Mouse (Mus musculus): ENCODE data around the gene Zfp281.

Zfp281 gene

GRCm38 (mm10) chr1:136658456-136659227, 33.9 kb downstream of the Zfp281 start:
- no peak for DNase-seq (ENCODE audit: low spot score)

GRCm38 (mm10) chr1:136659337-136659736, 34.6 kb downstream of the Zfp281 start:
- DNase-seq (ENCODE audit: low spot score), result no peak

GRCm38 (mm10) chr1:136659917-136660316, 35.2 kb downstream of the Zfp281 start:
- DNase-seq (ENCODE audit: low spot score), result no peak

DNA sequence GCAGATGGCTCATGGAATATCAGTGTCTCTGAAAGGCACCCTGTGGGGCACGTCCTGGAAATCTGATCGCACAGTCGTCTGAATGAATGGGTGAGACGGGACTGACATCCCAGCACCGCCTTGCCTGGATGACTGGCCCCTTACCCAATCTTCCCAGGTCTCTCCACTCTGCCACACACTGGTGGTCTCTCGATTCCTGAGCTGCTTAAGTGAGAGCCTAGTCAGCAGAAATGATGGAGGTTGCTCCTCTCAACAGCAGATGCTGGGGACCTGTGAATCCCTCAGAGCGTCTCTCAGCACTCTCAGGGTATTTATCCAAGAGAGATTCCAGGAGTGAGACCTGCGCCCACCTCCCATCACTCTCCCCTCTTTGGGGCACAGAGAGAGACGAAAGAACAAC, 36.8 kb downstream of the Zfp281 start:
- no peak for DNase-seq (ENCODE audit: low spot score)

DNA sequence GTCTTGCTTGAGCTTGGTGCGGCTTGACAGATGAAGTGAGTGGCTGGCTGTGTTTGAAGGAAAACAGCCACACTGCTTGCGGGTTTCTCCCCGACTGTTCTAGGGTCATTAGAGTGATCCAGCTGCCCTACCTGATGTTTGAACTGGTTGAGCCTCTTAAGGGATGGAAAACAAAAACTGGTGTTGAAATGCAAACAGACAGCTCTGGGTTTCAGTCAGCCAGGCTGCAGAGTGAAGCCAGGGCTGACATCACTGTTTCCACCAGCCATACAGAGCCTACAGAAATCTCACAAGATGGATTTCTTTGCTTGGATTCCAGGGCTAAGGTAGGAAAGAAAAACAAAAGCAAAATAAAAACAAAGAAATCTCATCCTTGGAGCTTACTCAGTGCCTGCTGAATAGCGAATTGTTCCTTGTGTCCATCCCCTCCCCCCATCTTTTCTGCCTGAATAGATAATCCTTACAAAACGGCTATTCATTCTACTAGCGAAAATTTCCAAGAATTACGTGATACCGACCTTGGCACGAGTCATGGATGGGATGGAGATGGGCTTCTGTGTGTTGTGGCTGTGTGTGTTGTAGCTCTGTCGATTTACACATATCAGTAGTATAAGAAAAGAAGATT, 37.4 kb downstream of the Zfp281 start:
- DNase-seq (ENCODE audit: low spot score), result peak; percentile 60

- no peak for DNase-seq (ENCODE audit: low spot score)
Observed at GRCm38 (mm10) chr1:136664921-136665582, 40.4 kb downstream of the Zfp281 start.

DNA sequence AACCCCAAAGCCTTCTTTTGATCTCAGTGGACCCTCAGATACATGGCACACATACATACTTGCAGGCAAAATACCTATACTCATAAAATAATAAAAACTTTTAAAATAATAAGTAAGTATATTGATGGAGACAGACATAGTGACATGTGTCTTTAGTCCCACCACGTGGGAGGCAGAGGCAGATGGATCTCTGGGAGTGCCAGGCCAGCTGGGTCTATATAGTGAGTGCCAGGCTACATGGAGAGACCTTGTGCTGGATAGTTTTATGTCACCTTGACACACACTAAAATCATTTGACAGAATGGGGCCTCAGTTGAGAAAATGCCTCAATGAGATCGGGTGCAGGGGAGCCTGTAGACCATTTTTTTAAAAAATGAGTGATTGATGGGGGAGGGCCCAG, 41.8 kb downstream of the Zfp281 start:
- no peak for DNase-seq (ENCODE audit: low spot score)

- DNase-seq (ENCODE audit: low spot score), result no peak
Observed at GRCm38 (mm10) chr1:136669926-136670325, 45.2 kb downstream of the Zfp281 start.

GRCm38 (mm10) chr1:136670421-136670820, 45.7 kb downstream of the Zfp281 start:
- no peak for DNase-seq (ENCODE audit: low spot score)

DNA sequence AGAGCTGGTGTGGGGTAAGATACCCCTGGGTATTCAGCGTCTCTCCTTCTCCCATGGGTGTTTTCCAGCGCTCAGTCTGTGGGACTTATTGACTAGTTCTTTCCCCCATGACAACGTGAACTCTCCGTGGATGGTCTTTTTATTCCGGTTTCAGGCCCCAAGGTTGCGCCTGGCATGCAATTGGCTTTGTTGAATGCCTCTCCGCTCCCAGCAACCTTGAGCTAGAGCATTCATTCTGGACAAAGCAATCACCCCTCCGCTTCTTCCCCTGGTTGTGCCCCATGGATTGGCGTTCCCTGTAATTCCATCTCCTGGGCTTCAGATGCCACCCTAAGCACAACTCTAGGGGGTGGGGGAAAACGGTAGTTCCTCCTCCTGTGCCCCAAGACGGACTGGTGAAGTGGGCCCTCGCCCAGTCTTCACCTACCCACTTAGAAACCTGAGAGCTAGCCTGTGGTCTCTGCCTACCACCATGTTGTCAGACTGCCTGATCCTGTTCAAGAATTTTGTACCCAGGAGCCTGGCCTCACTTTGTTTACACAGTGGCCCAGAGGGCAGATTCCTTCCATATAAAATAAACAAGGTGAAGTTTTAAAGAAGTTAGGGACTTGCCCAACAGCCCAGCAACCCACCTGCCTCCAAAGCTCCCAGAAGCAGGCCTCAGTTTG, 47.2 kb downstream of the Zfp281 start:
- no peak for DNase-seq (ENCODE audit: low spot score)

DNA sequence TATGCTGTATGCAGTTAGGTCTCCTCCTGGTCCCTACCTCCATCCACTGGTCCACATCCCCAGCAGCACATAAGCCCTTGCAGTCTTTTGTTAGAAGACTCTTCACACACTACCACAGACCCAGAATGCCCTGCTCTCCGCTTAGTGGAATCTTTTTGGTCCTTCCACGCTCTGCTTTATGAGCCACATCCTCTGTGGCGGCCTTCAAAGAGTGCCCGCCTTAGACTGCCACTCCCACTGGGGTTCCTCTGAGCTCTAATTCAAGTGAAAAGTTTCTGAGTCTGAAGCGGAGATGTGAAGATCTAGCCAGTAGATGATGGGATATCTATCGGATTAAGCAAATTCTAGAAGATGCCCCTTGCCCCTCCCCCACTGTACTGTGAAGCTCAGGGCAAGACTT, 47.9 kb downstream of the Zfp281 start:
- no peak for DNase-seq (ENCODE audit: low spot score)

- no peak for DNase-seq (ENCODE audit: low spot score)
Observed at GRCm38 (mm10) chr1:136673293-136673692, 48.6 kb downstream of the Zfp281 start.

DNA sequence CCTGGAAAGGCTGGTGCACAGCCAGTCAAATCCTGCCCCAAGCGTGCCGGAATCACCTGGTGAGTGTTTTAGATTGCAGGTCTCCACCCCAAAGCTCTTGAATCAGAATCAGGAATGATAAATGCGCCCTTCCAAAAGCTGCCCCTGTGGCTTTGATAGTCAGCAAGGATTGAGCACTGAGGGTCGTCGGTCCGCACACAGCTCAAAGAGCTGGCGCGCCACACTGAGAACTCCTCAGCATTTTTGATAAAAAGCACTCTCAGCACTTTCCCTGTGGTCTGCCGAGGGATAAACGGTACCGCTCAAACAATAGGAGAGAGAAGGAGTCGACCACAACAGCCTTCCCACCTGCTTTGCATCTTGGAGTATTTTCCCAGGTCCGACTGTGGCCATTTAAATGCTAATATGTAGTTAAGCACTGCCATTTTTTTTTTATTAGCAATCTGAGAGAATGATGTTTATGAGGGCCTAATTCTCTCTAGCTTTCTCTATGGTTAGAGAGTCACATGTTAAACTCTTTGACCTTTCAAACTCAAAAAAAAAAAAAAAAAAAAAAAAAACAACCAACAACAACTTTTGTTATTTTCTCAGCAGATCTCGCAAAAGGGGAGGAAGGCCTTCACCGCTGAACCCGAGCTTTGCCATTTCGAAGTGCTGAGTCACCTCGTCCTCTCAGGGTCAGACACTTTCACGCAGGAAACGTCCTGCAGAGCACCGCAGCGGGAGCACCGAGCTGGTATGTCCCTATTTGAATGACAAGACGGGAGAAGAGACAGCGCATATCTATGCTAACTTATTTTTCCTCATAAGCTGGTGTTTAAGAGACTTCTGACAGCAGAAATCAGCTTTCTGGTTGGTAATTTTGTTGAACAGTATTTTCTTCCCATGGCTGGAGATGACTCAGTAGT, 50.1 kb downstream of the Zfp281 start:
- DNase-seq (ENCODE audit: low spot score), result no peak

GRCm38 (mm10) chr1:136675736-136676444, 51.2 kb downstream of the Zfp281 start:
- no peak for DNase-seq (ENCODE audit: low spot score)

- no peak for DNase-seq (ENCODE audit: low spot score)
Observed at GRCm38 (mm10) chr1:136676445-136676755, 51.7 kb downstream of the Zfp281 start.

DNA sequence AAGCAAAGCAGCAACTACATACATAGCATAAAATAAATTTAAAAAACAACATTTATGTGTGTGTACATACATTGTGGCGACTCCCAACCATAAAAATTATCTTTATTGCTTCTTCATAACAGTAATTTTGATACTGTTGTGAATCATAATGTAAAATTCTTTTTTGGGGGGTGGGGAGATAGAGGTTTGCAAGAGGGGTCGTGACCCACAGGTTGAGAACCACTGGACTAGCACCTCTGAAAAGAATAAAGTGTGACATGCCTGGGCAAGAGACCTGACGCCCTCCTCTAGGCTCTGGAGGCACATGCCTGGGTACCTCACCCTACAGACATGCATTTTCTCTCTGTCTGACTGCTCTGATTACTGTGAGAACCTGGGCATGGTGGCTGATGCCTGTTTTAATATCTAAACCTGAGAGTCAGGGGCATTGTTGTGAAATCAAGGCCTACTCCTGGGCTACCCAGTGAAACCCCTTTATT, 53.2 kb downstream of the Zfp281 start:
- no peak for DNase-seq (ENCODE audit: low spot score)

DNA sequence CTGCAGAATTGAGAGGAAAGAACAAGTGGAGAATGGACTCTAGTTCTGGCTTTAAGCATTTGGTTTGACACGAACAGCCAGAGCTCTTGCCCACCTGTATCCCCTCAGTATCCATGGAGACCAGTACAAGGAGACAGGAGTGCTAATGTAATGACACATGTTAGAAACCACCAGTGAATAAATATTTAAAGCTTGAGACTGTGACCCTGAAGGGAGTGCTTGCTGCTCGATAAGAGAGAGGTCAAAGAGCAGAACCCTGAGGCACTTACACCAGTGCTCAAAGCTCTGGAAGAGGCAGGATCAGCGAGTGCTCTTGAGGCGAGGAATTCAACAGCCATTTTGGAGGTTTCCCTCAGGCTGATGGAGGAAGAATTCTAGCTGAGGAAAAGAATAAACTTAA, 54.1 kb downstream of the Zfp281 start:
- no peak for DNase-seq (ENCODE audit: low spot score)
